In the genomic region with DNA sequence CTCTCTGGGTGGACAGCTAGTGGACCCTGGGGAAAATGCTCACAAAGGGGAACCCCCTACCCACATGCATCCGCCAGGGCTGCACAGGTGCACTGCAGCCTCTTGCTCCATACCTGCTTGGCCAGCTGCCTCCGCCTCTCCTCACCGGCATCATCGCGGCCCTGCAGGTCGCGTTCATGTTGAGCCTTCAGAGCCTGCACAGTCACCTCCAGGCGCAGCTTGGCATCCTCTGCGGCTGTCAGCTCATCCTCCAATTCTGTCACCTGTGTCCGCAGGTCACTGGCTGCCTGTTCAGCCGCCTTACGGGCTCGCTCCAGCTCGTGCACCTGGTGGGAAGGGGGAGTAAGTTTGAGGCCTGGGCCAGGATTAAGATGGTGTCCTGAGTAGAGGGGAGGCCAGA, we compare ENCODE assay signal across 19 mouse cellular contexts. TPM values are rescaled to one million over a fixed set of nuclear protein-coding genes. Genes with fewer than 3 reads are reported as not detected.
DNase-seq lines count a peak whose midpoint lies in the region; ATAC-seq lines count a peak whose summit lies in the region.
"Had no signal": no experiment of that assay in that cellular context is flagged by ENCODE, and none has a peak within 500 bp of the region (broad histone marks: within the 10 kb centered on the region; RNA-seq: fewer than 3 reads in every experiment).

No protein-coding gene starts in this region.

- H3K4me1 ChIP-seq in hindbrain, embryonic 15.5 days (replicated peaks) = peaks cover 12% of the 10 kb centered on the region; the same call in 1 of the 2 replicates
- peaks cover 3% of the 10 kb centered on the region; the same call in 1 of the 2 replicates for H3K4me1 ChIP-seq in hindbrain, embryonic 12.5 days
- H3K4me1 ChIP-seq in intestine, embryonic 16.5 days (ENCODE audit: control insufficient read depth, insufficient read depth, low read length) = no peaks in the 10 kb centered on the region
- H3K4me1 ChIP-seq: heart, embryonic 13.5 days had no signal

- H3K27ac ChIP-seq in hindbrain, embryonic 15.5 days (replicated peaks) = no peak overlapping the region
- no peak overlapping the region for H3K27ac ChIP-seq in hindbrain, embryonic 12.5 days
- no peak overlapping the region for H3K27ac ChIP-seq in intestine, embryonic 16.5 days (ENCODE audit: low read length)
- H3K27ac ChIP-seq: embryonic facial prominence, embryonic 13.5 days; forebrain, embryonic 13.5 days; gastrocnemius, adult 2 months; heart, embryonic 13.5 days had no signal

- DNase-seq in cerebellum, adult 11-12 months = peak; percentile 78
- DNase-seq in cerebellum, adult 9-11 months = peak; percentile 82
- no peak for DNase-seq in layer of hippocampus, adult 11-12 months (ENCODE audit: low spot score)
- DNase-seq: adrenal gland, adult 2 months; adrenal gland, postnatal 25 days; forebrain, postnatal 0 days; gastrocnemius, adult 2 months; gastrocnemius, postnatal 25 days; heart, postnatal 36 days; kidney, adult 9 months had no signal

- no peaks in the 10 kb centered on the region for H3K36me3 ChIP-seq in hindbrain, embryonic 15.5 days
- H3K36me3 ChIP-seq in hindbrain, embryonic 12.5 days = no peaks in the 10 kb centered on the region
- peaks cover 10% of the 10 kb centered on the region for H3K36me3 ChIP-seq in intestine, embryonic 16.5 days (ENCODE audit: control insufficient read depth, insufficient read depth, low read length)
- H3K36me3 ChIP-seq: embryonic facial prominence, embryonic 13.5 days; heart, embryonic 13.5 days had no signal

- H3K4me3 ChIP-seq in hindbrain, embryonic 15.5 days = no peak overlapping the region
- no peak overlapping the region for H3K4me3 ChIP-seq in hindbrain, embryonic 12.5 days
- no peak overlapping the region for H3K4me3 ChIP-seq in intestine, embryonic 16.5 days (ENCODE audit: low read length)
- H3K4me3 ChIP-seq: embryonic facial prominence, embryonic 13.5 days; forebrain, embryonic 13.5 days; gastrocnemius, adult 2 months; heart, embryonic 13.5 days had no signal

- 0 out of 2 replicates have a peak, but pooled peaks have one; percentile 20 for ATAC-seq in hindbrain, embryonic 15.5 days (ENCODE audit: low FRiP score, low read depth)
- ATAC-seq in hindbrain, embryonic 12.5 days (ENCODE audit: low FRiP score) = no peak
- ATAC-seq in intestine, embryonic 16.5 days = no peak
- ATAC-seq: forebrain, embryonic 13.5 days; forebrain, postnatal 0 days; intestine, postnatal 0 days had no signal

- no peak overlapping the region for H3K9ac ChIP-seq in hindbrain, embryonic 15.5 days
- H3K9ac ChIP-seq in hindbrain, embryonic 12.5 days = no peak overlapping the region
- H3K9ac ChIP-seq in intestine, embryonic 16.5 days (ENCODE audit: low read depth, low read length) = no peak overlapping the region
- H3K9ac ChIP-seq: embryonic facial prominence, embryonic 13.5 days; forebrain, embryonic 13.5 days; forebrain, postnatal 0 days; heart, embryonic 13.5 days had no signal

- WGBS in hindbrain, embryonic 15.5 days = 82% methylated on average over 14 of the region's 14 CpGs
- WGBS in hindbrain, embryonic 12.5 days = 78% methylated on average over 14 of the region's 14 CpGs
- WGBS in intestine, embryonic 16.5 days = 76% methylated on average over 14 of the region's 14 CpGs

- no peaks in the 10 kb centered on the region for H3K9me3 ChIP-seq in hindbrain, embryonic 15.5 days
- H3K9me3 ChIP-seq in hindbrain, embryonic 12.5 days (replicated peaks) = 0 out of 2 replicates have a peak, but pooled peaks cover 5% of the 10 kb centered on the region
- no peaks in the 10 kb centered on the region for H3K9me3 ChIP-seq in intestine, embryonic 16.5 days (ENCODE audit: control insufficient read depth, low read length)

- no peak overlapping the region for H3K4me2 ChIP-seq in hindbrain, embryonic 15.5 days
- H3K4me2 ChIP-seq in hindbrain, embryonic 12.5 days (replicated peaks) = no peak overlapping the region
- no peak overlapping the region for H3K4me2 ChIP-seq in intestine, embryonic 16.5 days (ENCODE audit: low read depth, low read length)
- H3K4me2 ChIP-seq: embryonic facial prominence, embryonic 13.5 days; forebrain, embryonic 13.5 days; heart, embryonic 13.5 days had no signal

- H3K27me3 ChIP-seq in hindbrain, embryonic 15.5 days = peaks cover 28% of the 10 kb centered on the region
- peaks cover 30% of the 10 kb centered on the region for H3K27me3 ChIP-seq in hindbrain, embryonic 12.5 days
- H3K27me3 ChIP-seq in intestine, embryonic 16.5 days (replicated peaks; ENCODE audit: control insufficient read depth, insufficient read depth, low read length) = 0 out of 2 replicates have a peak, but pooled peaks cover 8% of the 10 kb centered on the region
- H3K27me3 ChIP-seq: CH12.LX had no signal

RNA-seq across cellular contexts. Expression of a gene that starts 25.5 kb away (rescaled TPM):
- 6.7 and 6.8 TPM in 2 replicates for polyA plus RNA-seq in hindbrain, embryonic 15.5 days (2015; fragmentation: Nextera tagmentation; extraction: Ambion mirVana)
- polyA plus RNA-seq in hindbrain, embryonic 12.5 days (2016; fragmentation: Nextera tagmentation; extraction: Ambion mirVana) = 3.4 and 3.8 TPM in 2 replicates
- 0.20 and 0.22 TPM in 2 replicates for polyA plus RNA-seq in intestine, embryonic 16.5 days (2015; fragmentation: Nextera tagmentation; extraction: Ambion mirVana)
- polyA plus RNA-seq: heart, postnatal 0 days had no signal

RNA-seq across cellular contexts. Expression of a gene that starts 43.8 kb away (rescaled TPM):
- polyA plus RNA-seq in hindbrain, embryonic 15.5 days (2015; fragmentation: Nextera tagmentation; extraction: Ambion mirVana) = 2.1 and 2.2 TPM in 2 replicates
- polyA plus RNA-seq in hindbrain, embryonic 12.5 days (2016; fragmentation: Nextera tagmentation; extraction: Ambion mirVana) = 0.87 and 1.2 TPM in 2 replicates
- 3.4 and 3.9 TPM in 2 replicates for polyA plus RNA-seq in intestine, embryonic 16.5 days (2015; fragmentation: Nextera tagmentation; extraction: Ambion mirVana)

RNA-seq across cellular contexts. Expression of a gene that starts 54.7 kb away (rescaled TPM):
- polyA plus RNA-seq in hindbrain, embryonic 15.5 days (2015; fragmentation: Nextera tagmentation; extraction: Ambion mirVana) = 3.3 and 4.4 TPM in 2 replicates
- polyA plus RNA-seq in hindbrain, embryonic 12.5 days (2016; fragmentation: Nextera tagmentation; extraction: Ambion mirVana) = 3.9 and 4.3 TPM in 2 replicates
- polyA plus RNA-seq in intestine, embryonic 16.5 days (2015; fragmentation: Nextera tagmentation; extraction: Ambion mirVana) = 70.3 and 81.3 TPM in 2 replicates

Comparison
In these comparisons a context has a peak if more than half of its experiments do, and no peak if none do; other contexts are left out.
1. RNA of a gene that starts 54.7 kb away (polyA plus RNA-seq): 70.3 to 81.3 TPM in intestine, embryonic 16.5 days; 3.9 to 4.3 TPM in hindbrain, embryonic 12.5 days and 3.3 to 4.4 TPM in hindbrain, embryonic 15.5 days; every median in the first group is over 10 times any median in the second.